Mouse (Mus musculus) liver, embryonic 14.5 days (tissue): ENCODE measurements at regions not wholly inside any gene's neighbourhood (a gene's known extent, or its start where the extent isn't known, plus 50 kb on each side); places are given as distances from the start of the nearest gene placed in this dataset.

Source experiments
- ATAC-seq: fragments of 200-750 bp; cut with Nextera tagmentation; 2 replicates; pipeline ENCODE4 v1.8.0; 2017; ENCODE audit warnings: moderate number of reproducible peaks, mild to moderate bottlenecking, moderate library complexity; ENCODE audit not compliant: insufficient read depth
- DNase-seq, 3 experiments: peaks; one replicate each; pipeline ENCODE4 v3.0.0-alpha.2; 2012 to 2013; ENCODE audit warnings: low read depth in 3 of 3, low spot score in 3 of 3
- H3K27ac ChIP-seq: fragments of 300-500 bp; sonication (generic); 2 replicates; pipeline ENCODE4 v1.5.1; 2014; ENCODE audit warnings: moderate library complexity, mild to moderate bottlenecking, control low read depth, inconsistent platforms
- H3K27me3 ChIP-seq: fragments of 300-500 bp; sonication (generic); 2 replicates; pipeline ENCODE4 v1.6.1; 2014; ENCODE audit warnings: mild to moderate bottlenecking, low read length, moderate library complexity; ENCODE audit not compliant: control insufficient read depth, insufficient read depth
- H3K36me3 ChIP-seq: fragments of 300-500 bp; sonication (generic); replicated peaks from 2 replicates; pipeline ENCODE4 v1.6.1; 2014; ENCODE audit warnings: low read depth; ENCODE audit not compliant: control insufficient read depth, insufficient read depth
- H3K4me1 ChIP-seq, 2 experiments: fragments of 200-500 bp in 1 of 2; fragments of 300-500 bp in 1 of 2; sonication (generic) in 1 of 2; replicated peaks; 2 replicates each; pipeline ENCODE4 v1.6.1; 2012 to 2014; ENCODE audit warnings: antibody characterized with exemption in 1 of 2, inconsistent platforms in 1 of 2, low read length in 1 of 2; ENCODE audit not compliant: control insufficient read depth in 2 of 2, insufficient read depth in 2 of 2
- H3K4me2 ChIP-seq: fragments of 300-500 bp; sonication (generic); 2 replicates; pipeline ENCODE4 v1.6.1; 2014; ENCODE audit warnings: low read depth, mild to moderate bottlenecking, control low read depth, moderate library complexity
- H3K4me3 ChIP-seq, 2 experiments: fragments of 200-500 bp in 1 of 2; fragments of 300-500 bp in 1 of 2; sonication (generic) in 1 of 2; 2 replicates each; pipeline ENCODE4 v1.5.1; 2012 to 2014; ENCODE audit warnings: low read depth in 2 of 2, low read length in 2 of 2, mild to moderate bottlenecking in 2 of 2, control low read depth in 1 of 2, inconsistent platforms in 1 of 2, moderate library complexity in 1 of 2; ENCODE audit not compliant: insufficient read depth in 1 of 2
- H3K9ac ChIP-seq: fragments of 300-500 bp; sonication (generic); replicated peaks from 2 replicates; pipeline ENCODE4 v1.6.1; 2014; ENCODE audit warnings: mild to moderate bottlenecking, control low read depth, moderate library complexity
- H3K9me3 ChIP-seq: fragments of 300-500 bp; sonication (generic); 2 replicates; pipeline ENCODE4 v1.6.1; 2016; ENCODE audit warnings: low read length, mixed read lengths; ENCODE audit not compliant: control insufficient read depth
- CTCF ChIP-seq: IDR thresholded peaks from 2 replicates; pipeline ENCODE4 v1.5.1; 2016; ENCODE audit warnings: antibody characterized with exemption, low read depth, control low read depth
- EP300 ChIP-seq: IDR thresholded peaks from 2 replicates; pipeline ENCODE4 v1.6.1; 2016; ENCODE audit warnings: antibody characterized with exemption, low read depth
- WGBS: fragments of 180-500 bp; shearing (Covaris S2); extraction: QIAGEN DNeasy Blood & Tissue Kit; methylation state at CpG from one replicate; pipeline ENCODE4 v1.1.7; 2014; ENCODE audit not compliant: insufficient replicate concordance; 5-methylcytosine and 5-hydroxymethylcytosine counted together

DNA sequence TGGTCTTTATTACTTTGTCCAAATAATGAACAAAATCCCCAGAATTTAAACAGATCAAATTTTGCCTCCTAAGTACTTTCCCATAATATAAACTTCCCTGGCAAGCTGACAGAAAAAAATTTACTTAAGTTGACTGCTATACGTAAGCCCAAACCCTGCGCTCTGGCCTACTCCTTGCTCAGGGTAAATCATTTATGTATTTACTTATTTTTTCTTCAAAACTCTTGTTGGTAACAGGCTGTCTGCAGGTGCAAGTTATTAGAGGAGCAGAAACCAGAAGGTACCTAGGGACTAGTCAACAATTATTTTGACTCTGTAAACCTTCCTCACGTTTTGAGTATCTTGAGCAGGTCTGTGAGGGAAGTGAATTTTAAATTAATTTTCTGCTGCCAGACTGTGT lies 2615.7 kb downstream of the Poteg start:
- H3K27me3 ChIP-seq: no peaks in the 10 kb centered on the region
- no peak overlapping the region for H3K4me2 ChIP-seq
- ATAC-seq (no peak), DNase-seq (no peak)
- no peak overlapping the region for H3K9ac ChIP-seq
- H3K9me3 ChIP-seq: no peaks in the 10 kb centered on the region
- H3K27ac ChIP-seq: no peak overlapping the region
- TF ChIP-seq CTCF (no peak), EP300 (no peak)
- no peaks in the 10 kb centered on the region for H3K36me3 ChIP-seq
- WGBS: 65% methylated on average over 3 of the region's 3 CpGs
- no peak overlapping the region for H3K4me3 ChIP-seq
- no peaks in the 10 kb centered on the region for H3K4me1 ChIP-seq

DNA sequence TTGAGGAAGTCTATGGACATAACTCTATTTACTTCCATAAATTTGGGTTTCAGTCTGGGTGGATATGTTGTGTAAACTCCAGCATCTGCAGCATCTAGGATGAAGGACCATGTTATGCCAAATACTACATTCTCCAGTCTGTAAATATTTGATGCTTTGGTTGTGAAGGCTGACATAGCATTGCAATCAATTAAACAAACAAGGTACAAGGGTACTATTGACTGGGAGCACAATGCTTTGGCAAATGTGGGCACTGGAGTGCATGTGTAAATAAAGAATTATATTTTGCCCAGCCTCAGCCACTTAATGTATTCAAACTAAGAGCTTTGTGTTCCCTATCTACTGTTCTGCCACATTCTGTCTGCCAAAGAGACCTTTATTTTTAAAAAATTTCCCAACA lies 2630.3 kb downstream of the Poteg start:
- no peak overlapping the region for H3K4me3 ChIP-seq
- no peak overlapping the region for H3K9ac ChIP-seq
- no peak overlapping the region for H3K4me2 ChIP-seq
- no peak for ATAC-seq
- no peaks in the 10 kb centered on the region for H3K4me1 ChIP-seq
- DNase-seq: no peak
- no peak for TF ChIP-seq EP300
- no peak for TF ChIP-seq CTCF
- no peaks in the 10 kb centered on the region for H3K9me3 ChIP-seq
- no peaks in the 10 kb centered on the region for H3K36me3 ChIP-seq
- no peaks in the 10 kb centered on the region for H3K27me3 ChIP-seq
- H3K27ac ChIP-seq: no peak overlapping the region

DNA sequence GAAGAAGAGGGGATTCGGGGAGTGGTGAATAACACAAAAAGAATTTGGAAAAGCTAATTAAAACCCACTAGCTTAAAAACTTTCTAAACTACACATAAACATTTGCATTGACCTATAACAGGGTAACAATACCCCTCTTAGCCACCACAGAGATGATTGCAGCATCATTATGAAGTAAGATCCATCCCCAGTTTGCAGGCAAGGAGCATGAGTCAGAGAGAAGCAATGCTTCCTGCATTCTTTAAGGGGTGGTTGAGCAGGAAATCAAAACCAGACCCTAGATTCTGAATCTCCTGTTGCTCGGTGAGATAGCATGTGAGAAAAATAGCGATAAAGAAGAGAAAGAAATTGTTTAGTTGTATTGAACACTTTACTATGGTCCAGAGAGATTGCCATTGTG lies 2680.3 kb downstream of the Poteg start:
- H3K9ac ChIP-seq: no peak overlapping the region
- WGBS: 29% methylated on average over 3 of the region's 3 CpGs
- H3K9me3 ChIP-seq: no peaks in the 10 kb centered on the region
- no peak for TF ChIP-seq CTCF
- TF ChIP-seq EP300: no peak
- ATAC-seq: no peak
- no peaks in the 10 kb centered on the region for H3K36me3 ChIP-seq
- DNase-seq: no peak
- no peak overlapping the region for H3K27ac ChIP-seq
- H3K4me1 ChIP-seq: no peaks in the 10 kb centered on the region
- H3K4me2 ChIP-seq: no peak overlapping the region
- H3K4me3 ChIP-seq: no peak overlapping the region
- no peaks in the 10 kb centered on the region for H3K27me3 ChIP-seq

DNA sequence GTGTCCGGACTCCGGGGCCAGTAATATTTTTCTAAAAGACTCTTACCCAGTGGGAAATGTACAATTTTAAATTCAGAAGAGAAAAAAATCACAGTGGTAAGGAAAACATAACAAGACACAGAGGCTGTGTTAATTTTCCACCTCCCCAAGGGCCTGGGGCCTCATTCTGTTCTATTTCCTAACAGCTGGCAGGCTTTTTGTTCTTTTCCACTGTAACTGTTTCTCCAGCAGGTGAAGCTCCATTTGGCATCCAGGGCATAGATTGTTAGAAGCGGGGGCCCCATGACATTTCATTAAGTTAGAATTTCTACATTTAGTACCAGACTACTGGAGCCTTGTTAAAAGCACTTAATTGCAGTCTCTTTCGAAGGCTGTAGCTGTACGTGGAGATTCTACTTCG lies 2687.5 kb downstream of the Poteg start:
- no peak overlapping the region for H3K27ac ChIP-seq
- H3K36me3 ChIP-seq: no peaks in the 10 kb centered on the region
- TF ChIP-seq CTCF (no peak), EP300 (no peak)
- no peak overlapping the region for H3K4me2 ChIP-seq
- H3K9ac ChIP-seq: no peak overlapping the region
- DNase-seq (no peak), ATAC-seq (no peak)
- WGBS: 64% methylated on average over 6 of the region's 6 CpGs
- H3K4me1 ChIP-seq: no peaks in the 10 kb centered on the region
- no peaks in the 10 kb centered on the region for H3K9me3 ChIP-seq
- H3K27me3 ChIP-seq: no peaks in the 10 kb centered on the region
- no peak overlapping the region for H3K4me3 ChIP-seq

DNA sequence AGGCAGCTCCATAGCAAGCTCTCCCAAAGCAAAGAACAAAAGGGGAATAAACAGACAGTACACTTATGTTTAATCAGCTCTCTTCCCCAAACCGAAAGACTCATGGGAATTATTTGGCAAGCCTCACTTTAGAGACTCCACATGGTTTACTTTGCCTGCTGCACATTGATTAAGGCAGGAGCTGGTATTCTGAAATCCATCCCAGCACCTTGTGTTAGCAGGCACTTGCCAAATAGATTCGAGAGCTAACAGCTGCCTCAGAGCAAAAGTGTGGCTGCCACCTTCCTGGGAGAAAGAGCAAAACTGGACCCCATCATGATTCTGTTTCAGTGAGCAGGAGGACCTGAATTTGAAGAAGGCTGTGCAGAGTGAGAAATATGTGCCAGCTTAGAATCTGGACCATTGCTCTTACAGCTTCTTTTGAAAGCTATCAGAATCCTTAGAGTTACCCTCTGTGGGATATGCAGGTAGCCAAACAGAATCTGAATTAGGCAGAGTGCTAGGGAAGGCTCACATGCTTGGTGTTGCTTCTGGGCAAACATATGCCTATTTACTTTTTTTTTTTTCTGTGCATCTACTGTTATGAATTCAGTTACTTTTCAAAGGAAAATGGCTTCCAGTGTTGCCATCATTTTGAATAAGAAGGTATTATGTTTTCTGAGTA lies 2703.8 kb downstream of the Poteg start:
- Histone ChIP-seq H3K9me3 (no peaks in the 10 kb centered on the region), H3K4me2 (no peak overlapping the region), H3K9ac (no peak overlapping the region), H3K27me3 (no peaks in the 10 kb centered on the region), H3K27ac (no peak overlapping the region), H3K4me1 (no peaks in the 10 kb centered on the region), H3K4me3 (no peak overlapping the region), H3K36me3 (no peaks in the 10 kb centered on the region)
- TF ChIP-seq EP300: no peak
- TF ChIP-seq CTCF: no peak
- no peak for DNase-seq
- 35% methylated on average over 2 of the region's 2 CpGs for WGBS
- no peak for ATAC-seq
